Comparison of ENCODE assay signal across 28 mouse cellular contexts in the genomic region with DNA sequence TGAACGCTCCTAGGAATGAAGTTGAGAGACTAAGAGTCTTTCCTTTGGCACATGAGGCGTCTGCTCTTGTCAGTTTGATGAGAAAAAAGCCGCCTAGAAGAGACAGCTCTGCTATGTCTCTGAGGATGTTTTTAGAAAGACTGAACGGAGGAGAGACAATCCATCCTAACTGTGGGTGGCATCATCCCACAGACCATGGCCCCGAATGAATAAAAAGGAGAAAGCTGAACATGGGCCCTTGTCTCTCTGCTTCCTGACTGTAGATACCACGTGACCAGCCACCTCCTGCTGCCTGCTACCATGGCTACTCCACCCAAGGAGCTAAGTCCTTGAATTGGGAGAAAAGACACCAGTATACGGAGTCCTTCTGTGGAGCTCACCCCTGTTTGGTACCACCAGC. TPM values are rescaled to one million over a fixed set of nuclear protein-coding genes. Genes with fewer than 3 reads are reported as not detected.
"Had no signal": no experiment of that assay in that cellular context is flagged by ENCODE, and none has a peak within 500 bp of the region (broad histone marks: within the 10 kb centered on the region; RNA-seq: fewer than 3 reads in every experiment).

No protein-coding gene starts in this region.

- H3K27ac ChIP-seq: kidney, postnatal 0 days; limb, embryonic 10.5 days; limb, embryonic 13.5 days; liver, embryonic 12.5 days; liver, embryonic 15.5 days; lung, embryonic 15.5 days; midbrain, embryonic 10.5 days; midbrain, embryonic 13.5 days; neural tube, embryonic 13.5 days; stomach, embryonic 15.5 days had no signal

- DNase-seq: kidney, adult 18-20 months; kidney, adult 9 months; kidney, postnatal 25 days; liver; lung, adult 18-20 months; lung, postnatal 10 days; lung, postnatal 36 days; right cerebral cortex, postnatal 25 days; spleen, adult 18-20 months; thymus, adult 18-20 months; thymus, postnatal 36 days had no signal

- H3K9me3 ChIP-seq: limb, embryonic 10.5 days; limb, embryonic 13.5 days; liver, embryonic 12.5 days; liver, embryonic 15.5 days; lung, embryonic 15.5 days; midbrain, embryonic 10.5 days; midbrain, embryonic 13.5 days; neural tube, embryonic 13.5 days; stomach, embryonic 15.5 days had no signal

- H3K4me2 ChIP-seq: limb, embryonic 13.5 days; liver, embryonic 12.5 days; liver, embryonic 15.5 days; lung, embryonic 15.5 days; midbrain, embryonic 13.5 days; neural tube, embryonic 13.5 days; stomach, embryonic 15.5 days had no signal

- H3K9ac ChIP-seq: limb, embryonic 13.5 days; liver, embryonic 12.5 days; liver, embryonic 15.5 days; lung, embryonic 15.5 days; midbrain, embryonic 13.5 days; neural tube, embryonic 13.5 days; stomach, embryonic 15.5 days had no signal

- H3K4me3 ChIP-seq: limb, embryonic 10.5 days; limb, embryonic 13.5 days; liver, embryonic 12.5 days; liver, embryonic 15.5 days; lung, embryonic 15.5 days; megakaryocyte, embryonic 14.5 days; midbrain, embryonic 10.5 days; midbrain, embryonic 13.5 days; myocyte; neural tube, embryonic 13.5 days; stomach, embryonic 15.5 days had no signal

- H3K4me1 ChIP-seq: liver, embryonic 12.5 days; liver, embryonic 15.5 days; lung, embryonic 15.5 days; megakaryocyte, embryonic 14.5 days; midbrain, embryonic 13.5 days; neural tube, embryonic 13.5 days had no signal

- H3K36me3 ChIP-seq: limb, embryonic 10.5 days; limb, embryonic 13.5 days; liver, embryonic 12.5 days; liver, embryonic 15.5 days; lung, embryonic 15.5 days; midbrain, embryonic 10.5 days; midbrain, embryonic 13.5 days; neural tube, embryonic 13.5 days; stomach, embryonic 15.5 days had no signal

- ATAC-seq: intestine, embryonic 16.5 days; liver, embryonic 12.5 days; midbrain, embryonic 13.5 days; midbrain, embryonic 16.5 days had no signal

RNA-seq across cellular contexts. Expression of gene Cck, which starts 8.3 kb away (rescaled TPM):
- total RNA-seq: monocyte, adult 5-6 weeks; neutrophil, adult 5-6 weeks had no signal
- polyA plus RNA-seq: testis, adult 2 months had no signal
